Mouse (Mus musculus): Measurements from ENCODE around the gene Aifm2.

Aifm2 gene

DNA sequence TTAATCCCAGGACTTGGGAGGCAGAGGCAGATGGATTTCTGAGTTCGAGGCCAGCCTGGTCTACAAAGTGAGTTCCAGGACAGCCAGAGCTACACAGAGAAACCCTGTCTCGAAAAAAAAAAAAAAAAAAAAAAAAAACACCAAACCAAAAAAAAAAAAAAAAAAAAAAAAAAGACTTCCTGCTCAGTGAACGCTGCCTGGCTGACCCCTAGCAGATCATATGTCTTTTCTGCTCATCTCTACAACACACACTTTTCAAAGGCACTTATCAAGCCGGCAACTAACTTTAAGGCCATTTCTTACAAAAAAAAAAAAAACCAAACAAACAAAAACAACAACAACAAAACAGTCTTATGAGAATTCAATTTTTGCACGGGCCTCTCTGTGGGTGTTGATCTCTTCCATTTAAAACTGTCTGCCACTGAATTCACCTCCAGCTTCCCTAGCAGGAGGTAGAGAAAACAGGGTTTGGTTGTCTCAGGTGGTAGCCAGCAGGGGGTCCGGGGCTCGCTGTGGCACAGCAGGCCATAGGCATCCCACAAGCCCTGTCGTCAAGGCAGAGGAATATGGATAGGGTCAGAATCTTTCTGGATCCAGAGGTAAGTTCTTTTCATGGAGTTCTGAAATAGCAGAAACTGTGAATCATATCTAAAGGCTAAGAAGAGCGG is 66.5 kb downstream of the Aifm2 start:
- DNase-seq = no peak

- DNase-seq = peak; percentile 78
These were observed 67.9 kb downstream of the Aifm2 start for GRCm38 (mm10) chr10:61782799-61783611.

DNA sequence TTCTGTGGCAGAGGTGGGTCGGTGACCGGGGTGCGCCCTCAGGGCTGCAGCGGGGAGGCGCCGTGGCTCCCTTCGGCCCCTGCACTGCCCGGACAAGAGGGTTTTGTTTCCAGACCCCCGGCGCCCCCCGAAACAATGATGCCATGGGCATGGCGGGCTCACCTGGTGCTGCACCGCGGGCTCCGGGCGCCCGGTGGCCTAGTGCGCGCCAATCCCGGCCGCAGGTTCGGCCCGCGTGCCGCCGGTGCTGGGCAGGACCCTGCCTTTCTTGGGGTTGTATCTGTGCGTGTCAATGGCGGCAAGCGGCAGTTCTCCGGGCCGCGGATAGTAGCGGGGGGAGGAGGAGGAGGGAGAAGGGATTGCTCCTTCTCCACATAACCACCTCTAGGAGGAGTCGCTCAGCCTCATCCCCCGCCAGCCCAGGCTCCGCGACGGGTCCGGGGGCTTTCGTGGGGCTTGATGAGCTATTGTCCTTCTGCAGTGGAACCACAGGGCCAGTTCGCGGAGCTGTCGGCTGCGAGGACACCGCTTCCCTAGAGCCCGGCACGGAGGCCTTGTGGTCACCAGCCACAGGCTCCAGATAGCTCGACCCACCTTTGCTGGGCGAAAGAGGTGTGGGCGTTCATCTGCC is 68.7 kb downstream of the Aifm2 start, which contains the start of gene H2afy2:
Gene H2afy2, minus strand, starts transcription at position 527 of the 631 bp plus-strand sequence.
- DNase-seq = peak; percentile 81

- no peak for DNase-seq
These were observed 69.4 kb downstream of the Aifm2 start for GRCm38 (mm10) chr10:61784414-61784813.

DNA sequence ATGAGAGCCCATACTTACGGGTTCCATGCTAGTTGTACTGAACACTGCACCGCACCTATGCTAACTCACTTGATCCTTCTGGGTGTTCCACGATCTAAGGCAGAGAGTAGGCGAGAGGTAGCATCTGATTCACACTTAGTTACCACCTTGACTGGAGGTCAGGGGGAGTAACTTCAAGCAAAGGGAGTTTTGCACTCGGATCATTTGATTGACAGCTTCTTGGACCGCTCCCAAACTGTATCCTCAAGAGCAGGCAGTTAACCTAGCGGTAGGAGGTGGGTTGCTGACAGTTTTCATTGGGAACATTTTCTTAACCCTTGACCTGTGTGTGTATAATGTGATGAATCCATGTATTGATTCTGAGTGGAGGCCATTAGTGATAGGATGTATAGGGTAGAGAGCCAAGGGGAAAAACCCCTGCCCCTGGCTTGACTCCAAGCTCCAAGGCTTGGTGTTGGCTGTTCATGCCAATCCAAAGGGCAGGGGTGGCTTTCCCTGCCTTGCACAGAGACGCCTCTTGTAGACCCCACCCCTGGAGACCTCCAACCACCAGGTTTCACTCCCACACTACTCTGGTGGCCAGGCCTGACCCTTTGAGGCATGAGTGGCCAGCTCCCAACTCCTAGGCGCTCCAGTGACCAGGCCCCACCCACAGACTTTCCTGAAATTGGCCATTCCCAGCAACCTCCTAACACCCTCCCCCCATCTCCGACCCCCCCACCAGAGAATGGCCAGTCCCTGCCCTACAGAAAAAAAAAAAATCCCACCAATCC is 72.7 kb downstream of the Aifm2 start:
- peak; percentile 31 for DNase-seq

DNA sequence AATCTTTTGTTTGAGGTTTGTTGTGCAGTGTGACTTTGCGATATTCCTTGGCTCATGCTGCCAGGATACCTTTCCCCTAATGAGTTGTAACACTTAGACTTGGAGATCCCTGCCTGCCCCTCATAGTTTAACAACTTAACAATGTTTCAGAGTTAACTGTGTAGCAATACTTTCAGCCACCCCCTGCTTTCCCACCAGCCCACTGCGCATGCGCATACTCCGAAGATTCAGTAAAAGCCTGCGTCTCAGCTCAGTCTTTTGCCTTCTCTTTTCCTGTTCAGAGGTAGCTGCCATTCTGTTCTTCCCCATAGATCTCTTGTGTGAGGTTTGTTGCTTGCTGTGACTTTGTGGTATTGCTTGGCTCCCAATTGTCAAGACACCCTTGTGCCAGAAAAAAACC is 73.4 kb downstream of the Aifm2 start:
- no peak for DNase-seq
